Mouse (Mus musculus): ENCODE results near the gene Ttc30b.

GRCm38 (mm10) chr2:75933541-75933940 is 4.8 kb downstream of the Ttc30b start:
- no peak for TF ChIP-seq CEBPB (IDR thresholded peaks at IDR 0.05; ENCODE audit: insufficient read depth, poor library complexity, severe bottlenecking)
- TF ChIP-seq E2F4 (IDR thresholded peaks at IDR 0.05; ENCODE audit: insufficient read depth) = no peak
- TF ChIP-seq SRF (IDR thresholded peaks at IDR 0.05; ENCODE audit: control insufficient read depth, insufficient read length, low read depth) = no peak
- TF ChIP-seq MYOD1 (IDR thresholded peaks at IDR 0.05; ENCODE audit: control insufficient read depth in 1 of 3, insufficient read length in 2 of 3, low read depth in 2 of 3) = no peak
- no peak for TF ChIP-seq MAX (IDR thresholded peaks at IDR 0.05; ENCODE audit: low read depth)
- no peak for TF ChIP-seq POLR2A (IDR thresholded peaks at IDR 0.05; ENCODE audit: insufficient read length, low read depth)
- no peak for TF ChIP-seq POLR2AphosphoS2 (IDR thresholded peaks at IDR 0.05; ENCODE audit: insufficient read length, low read depth)
- no peak for TF ChIP-seq USF1 (IDR thresholded peaks at IDR 0.05; ENCODE audit: low read depth)
- TF ChIP-seq TCF3 (IDR thresholded peaks at IDR 0.05; ENCODE audit: insufficient read length, low read depth) = no peak
- TF ChIP-seq MYOG (IDR thresholded peaks at IDR 0.05; ENCODE audit: control insufficient read depth in 1 of 3, insufficient read depth in 1 of 3, insufficient read length in 2 of 3, low read depth in 2 of 3) = no peak

Data from myocyte (in vitro differentiated cells).